Mouse (Mus musculus) liver, adult 2 months (tissue): ENCODE measurements around the gene Dusp23. TPM values are rescaled to one million over a fixed set of nuclear protein-coding genes. Genes with fewer than 3 reads are reported as not detected.

ENCODE experiments used
- DNase-seq: peaks from one replicate; pipeline ENCODE4 v3.0.0-alpha.2; 2011; ENCODE audit warnings: low read depth, low spot score; ENCODE audit errors: extremely low read depth
- H3K27ac ChIP-seq: fragments of 200-500 bp; replicated peaks from 2 replicates; pipeline ENCODE4 v1.5.1; 2012; ENCODE audit warnings: low read depth, mild to moderate bottlenecking, control low read depth, inconsistent platforms, low read length; ENCODE audit not compliant: insufficient read depth
- H3K27me3 ChIP-seq: fragments of 200-500 bp; 2 replicates; pipeline ENCODE4 v1.6.1; 2012; ENCODE audit warnings: mild to moderate bottlenecking, moderate library complexity, low read length, inconsistent platforms; ENCODE audit not compliant: control insufficient read depth, insufficient read depth
- H3K36me3 ChIP-seq: fragments of 200-500 bp; 2 replicates; pipeline ENCODE4 v1.6.1; 2012; ENCODE audit warnings: low read length, inconsistent platforms; ENCODE audit not compliant: control insufficient read depth, insufficient read depth
- H3K4me1 ChIP-seq: fragments of 200-500 bp; 2 replicates; pipeline ENCODE4 v1.6.1; 2011; ENCODE audit warnings: low read length; ENCODE audit not compliant: control insufficient read depth, insufficient read depth
- H3K4me3 ChIP-seq: fragments of 200-500 bp; 2 replicates; pipeline ENCODE4 v1.5.1; 2011; ENCODE audit warnings: low read depth, mild to moderate bottlenecking, control low read depth, low read length, moderate library complexity; ENCODE audit not compliant: insufficient read depth
- H3K79me2 ChIP-seq: fragments of 200-500 bp; 2 replicates; pipeline ENCODE4 v1.6.1; 2012; ENCODE audit warnings: inconsistent platforms, mild to moderate bottlenecking, low read length, moderate library complexity; ENCODE audit not compliant: control insufficient read depth, insufficient read depth
- H3K9ac ChIP-seq: fragments of 200-500 bp; 2 replicates; pipeline ENCODE4 v1.6.1; 2012; ENCODE audit warnings: low read depth, mild to moderate bottlenecking, control low read depth, inconsistent platforms, low read length
- CTCF ChIP-seq: fragments of 200-500 bp; IDR thresholded peaks from 2 replicates; pipeline ENCODE4 v1.5.1; 2011; ENCODE audit warnings: low read depth, low read length, control low read depth
- POLR2A ChIP-seq: fragments of 200-500 bp; IDR thresholded peaks from 2 replicates; pipeline ENCODE4 v1.6.1; 2011; ENCODE audit warnings: low read length, control low read depth; ENCODE audit not compliant: insufficient read depth; ENCODE audit errors: extremely low read depth
- WGBS: fragments of 180-500 bp; shearing (Covaris S2); methylation state at CpG from one replicate; pipeline ENCODE4 v1.1.7; 2018; 5-methylcytosine and 5-hydroxymethylcytosine counted together
- polyA plus RNA-seq: library from polyadenylated mRNA; depleted of rRNA; stranded (reverse); fragments of >200 nt; gene quantifications from 2 replicates; pipeline ENCODE4 v1.2.3, GENCODE M21; 2012; rRNA removed
- total RNA-seq: library from RNA; depleted of rRNA; stranded (reverse); fragments of >200 nt; gene quantifications from 2 replicates; pipeline ENCODE4 v1.2.3, GENCODE M21; 2014; rRNA removed

Gene Dusp23
- total and polyA plus RNA-seq, 2 experiments: 3.5 to 44.1 TPM

- no peak for TF ChIP-seq POLR2A
- no peak for TF ChIP-seq CTCF
- WGBS: 40% methylated on average over 26 of the region's 26 CpGs
- H3K36me3 ChIP-seq: no peaks in the 10 kb centered on the region
- no peak overlapping the region for H3K4me3 ChIP-seq
- H3K4me1 ChIP-seq: no peaks in the 10 kb centered on the region; the same call in 1 of the 2 replicates
- no peak for DNase-seq
- H3K9ac ChIP-seq: no peak overlapping the region
- no peaks in the 10 kb centered on the region for H3K27me3 ChIP-seq
- H3K79me2 ChIP-seq: no peaks in the 10 kb centered on the region
- no peak overlapping the region for H3K27ac ChIP-seq
Measured at GRCm38 (mm10) chr1:172585612-172586567, 46.9 kb downstream of the Dusp23 start.

GRCm38 (mm10) chr1:172585026-172585425 is 47.7 kb downstream of the Dusp23 start:
- Histone ChIP-seq H3K36me3 (no peaks in the 10 kb centered on the region), H3K9ac (no peak overlapping the region), H3K27me3 (no peaks in the 10 kb centered on the region), H3K4me3 (no peak overlapping the region), H3K4me1 (no peaks in the 10 kb centered on the region), H3K79me2 (no peaks in the 10 kb centered on the region), H3K27ac (no peak overlapping the region)
- WGBS: 57% methylated on average over 4 of the region's 4 CpGs
- TF ChIP-seq CTCF: no peak
- no peak for TF ChIP-seq POLR2A
- DNase-seq: no peak

- H3K27me3 ChIP-seq: no peaks in the 10 kb centered on the region
- TF ChIP-seq CTCF (no peak), POLR2A (no peak)
- no peak overlapping the region for H3K27ac ChIP-seq
- H3K4me1 ChIP-seq: no peaks in the 10 kb centered on the region
- no peak overlapping the region for H3K4me3 ChIP-seq
- no peaks in the 10 kb centered on the region for H3K36me3 ChIP-seq
- no peak overlapping the region for H3K9ac ChIP-seq
- no peaks in the 10 kb centered on the region for H3K79me2 ChIP-seq
- 85% methylated on average over 6 of the region's 6 CpGs for WGBS
- DNase-seq: no peak
Measured at GRCm38 (mm10) chr1:172584271-172584670, 48.5 kb downstream of the Dusp23 start.

- WGBS: 81% methylated on average over 8 of the region's 8 CpGs
- Histone ChIP-seq H3K27me3 (no peaks in the 10 kb centered on the region), H3K4me1 (no peaks in the 10 kb centered on the region), H3K9ac (no peak overlapping the region), H3K36me3 (no peaks in the 10 kb centered on the region), H3K27ac (no peak overlapping the region), H3K79me2 (no peaks in the 10 kb centered on the region), H3K4me3 (no peak overlapping the region)
- DNase-seq: no peak
- TF ChIP-seq CTCF (no peak), POLR2A (no peak)
Measured at GRCm38 (mm10) chr1:172582436-172582835, 50.3 kb downstream of the Dusp23 start.

Other genes with a start within 250 kb of the Dusp23 start
- 0.87 and 0.92 TPM in 2 replicates for gene Slamf9, start 157.6 kb downstream of the Dusp23 start, total RNA-seq
- 0.17 and 0.53 TPM in 2 replicates for gene Slamf9, start 157.6 kb downstream of the Dusp23 start, polyA plus RNA-seq
- 0.27 and 0.28 TPM in 2 replicates for gene Igsf9, start 151.2 kb downstream of the Dusp23 start, total RNA-seq
- gene Igsf9, start 151.2 kb downstream of the Dusp23 start, polyA plus RNA-seq: 0.55 and 0.80 TPM in 2 replicates
- gene Tagln2, start 132.9 kb downstream of the Dusp23 start, total RNA-seq: 14.9 and 18.7 TPM in 2 replicates
- 22.3 and 25.6 TPM in 2 replicates for gene Tagln2, start 132.9 kb downstream of the Dusp23 start, polyA plus RNA-seq
- gene Cfap45, start 112.2 kb downstream of the Dusp23 start, total RNA-seq: 0.09 and 0.13 TPM in 2 replicates
- 0.39 TPM in 1 of 2 replicates, not detected in the other for gene Cfap45, start 112.2 kb downstream of the Dusp23 start, polyA plus RNA-seq
- gene Vsig8, start 77.0 kb downstream of the Dusp23 start, total RNA-seq: 0.07 TPM in 1 of 2 replicates, not detected in the other
- gene Vsig8, start 77.0 kb downstream of the Dusp23 start, polyA plus RNA-seq: not detected in 2 replicates
- 1.3 and 1.7 TPM in 2 replicates for gene Slamf8, start 42.4 kb downstream of the Dusp23 start, total RNA-seq
- 0.45 and 1.2 TPM in 2 replicates for gene Slamf8, start 42.4 kb downstream of the Dusp23 start, polyA plus RNA-seq
- gene Fcrl6, start 30.4 kb downstream of the Dusp23 start, total RNA-seq: not detected in 2 replicates
- not detected in 2 replicates for gene Fcrl6, start 30.4 kb downstream of the Dusp23 start, polyA plus RNA-seq
- 470 and 497 TPM in 2 replicates for gene Crp, start 65.1 kb upstream of the Dusp23 start, total RNA-seq
- 279 and 317 TPM in 2 replicates for gene Crp, start 65.1 kb upstream of the Dusp23 start, polyA plus RNA-seq